Mouse (Mus musculus): ENCODE results near the gene Pip5k1b.

The Pip5k1b gene

DNA sequence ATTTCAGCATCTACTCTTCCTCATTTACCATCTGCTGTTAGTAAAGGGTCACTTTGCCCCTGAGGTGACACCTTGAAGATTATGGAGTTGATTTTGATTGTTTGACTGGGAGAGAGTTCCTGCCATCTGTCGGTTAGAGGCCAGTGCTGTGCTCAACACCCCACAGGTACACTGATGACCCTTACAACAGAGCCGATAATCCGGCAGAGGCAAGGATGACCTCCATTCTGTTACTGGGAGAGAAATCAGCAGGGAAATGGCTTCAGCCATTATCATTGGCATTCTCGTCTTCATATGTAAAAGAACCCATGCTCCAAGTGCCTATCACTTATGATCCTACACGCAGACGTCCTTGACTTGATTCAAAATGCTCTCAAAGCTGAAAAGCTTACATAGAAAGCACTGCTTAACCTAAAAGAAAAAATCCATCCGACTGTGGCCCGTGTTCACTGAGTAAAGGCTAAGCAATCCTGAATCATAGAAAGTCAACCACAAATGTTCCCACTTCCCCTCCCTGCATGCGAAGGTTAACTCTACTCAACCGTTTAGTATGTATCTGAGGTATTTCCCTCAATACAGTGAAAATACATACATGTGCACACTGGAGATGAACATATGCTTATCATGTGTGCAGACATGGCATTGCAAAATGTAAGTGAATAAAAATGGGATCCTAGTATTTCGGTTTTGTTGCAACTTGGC is 146.7 kb downstream of the Pip5k1b start:
- no peak for DNase-seq

DNA sequence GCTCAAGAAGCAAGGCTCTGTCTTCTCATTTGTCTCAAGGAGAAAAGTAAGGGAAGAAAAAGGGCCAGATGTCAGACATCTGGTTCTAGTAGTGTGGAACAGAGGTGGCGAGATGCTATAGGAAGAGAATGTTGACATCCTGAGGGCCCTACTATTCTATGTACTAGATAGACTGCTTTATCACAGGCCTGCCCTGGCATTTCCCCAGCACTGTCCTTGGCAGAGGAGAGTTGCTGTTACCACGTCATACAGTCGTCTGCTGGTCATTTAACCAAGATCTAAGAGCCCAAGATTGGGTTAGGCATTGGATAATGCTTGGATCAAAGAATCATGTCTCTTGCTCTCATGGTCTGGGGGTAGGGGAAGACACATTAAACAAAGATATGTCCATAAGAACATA is 151.0 kb downstream of the Pip5k1b start:
- no peak for DNase-seq

DNA sequence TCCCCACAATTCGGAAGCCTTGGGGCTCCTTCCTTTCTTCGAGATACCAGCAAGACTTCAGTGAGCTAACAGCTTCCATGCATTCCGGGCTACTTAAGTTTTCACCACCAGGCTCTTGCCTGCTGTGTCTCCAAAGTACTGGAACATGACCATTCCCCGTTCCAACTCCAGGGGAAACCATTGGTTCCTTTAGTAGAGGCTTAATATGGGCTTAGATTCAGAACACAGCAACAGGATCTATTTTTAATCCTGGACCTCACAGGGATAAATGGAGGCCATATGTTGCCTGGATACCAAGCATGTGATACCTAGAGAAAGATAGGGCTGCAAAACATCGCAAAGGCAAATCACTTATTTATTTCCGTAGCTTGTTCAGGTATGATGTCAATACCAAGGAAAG is 152.4 kb downstream of the Pip5k1b start:
- no peak for DNase-seq

DNA sequence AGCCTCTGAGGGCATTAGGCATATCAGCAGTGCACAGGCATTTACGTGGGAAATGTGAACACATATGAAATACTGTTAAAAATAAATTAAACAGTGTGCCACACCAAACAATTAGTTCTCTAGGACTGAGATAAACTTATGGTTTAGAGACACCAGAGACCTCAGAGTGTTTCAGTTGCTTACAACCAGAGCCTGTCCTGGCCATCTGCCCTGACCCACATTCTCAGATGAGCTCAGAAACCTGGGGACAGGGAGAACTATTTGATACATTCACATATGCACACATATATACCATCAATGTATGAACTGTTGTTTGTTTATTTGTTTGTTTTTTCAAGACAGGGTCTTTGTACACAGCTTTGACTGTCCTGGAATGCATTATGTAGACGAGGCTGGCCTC is 161.8 kb downstream of the Pip5k1b start:
- DNase-seq: no peak

DNA sequence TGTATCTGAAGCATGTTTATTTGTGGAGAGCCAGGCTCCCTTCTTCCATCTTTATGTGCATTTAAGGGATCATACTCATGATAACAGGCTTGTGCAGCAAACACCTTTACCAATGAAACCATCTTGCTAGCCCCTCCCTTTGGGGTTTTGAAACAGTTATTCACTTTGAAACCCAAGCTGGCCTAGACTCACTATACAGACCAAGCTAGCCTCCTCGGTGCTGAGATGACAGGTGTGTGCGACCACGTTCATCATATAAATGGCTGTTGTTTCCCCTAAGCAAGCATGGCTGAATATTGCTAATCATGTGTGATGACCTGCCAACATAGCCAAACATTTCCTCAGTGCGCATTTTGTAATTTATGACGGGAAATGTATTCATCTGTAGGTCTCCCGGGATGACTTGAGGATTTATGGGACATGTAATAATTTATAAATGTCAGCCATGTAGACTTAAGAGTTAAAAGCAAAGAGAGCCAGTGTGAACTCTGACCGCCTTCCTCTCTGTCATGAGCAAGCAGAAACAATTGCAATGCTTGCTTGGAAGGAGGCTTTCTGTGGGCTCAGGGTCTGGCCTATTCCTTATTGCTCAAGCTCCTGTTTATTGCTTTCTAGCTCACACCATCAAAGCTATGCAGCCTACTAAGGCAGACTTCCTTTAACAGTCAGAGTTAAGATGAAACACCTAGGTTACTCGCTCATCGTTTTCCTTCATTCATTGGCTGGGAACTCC is 164.0 kb downstream of the Pip5k1b start:
- DNase-seq: peak; percentile 16

DNA sequence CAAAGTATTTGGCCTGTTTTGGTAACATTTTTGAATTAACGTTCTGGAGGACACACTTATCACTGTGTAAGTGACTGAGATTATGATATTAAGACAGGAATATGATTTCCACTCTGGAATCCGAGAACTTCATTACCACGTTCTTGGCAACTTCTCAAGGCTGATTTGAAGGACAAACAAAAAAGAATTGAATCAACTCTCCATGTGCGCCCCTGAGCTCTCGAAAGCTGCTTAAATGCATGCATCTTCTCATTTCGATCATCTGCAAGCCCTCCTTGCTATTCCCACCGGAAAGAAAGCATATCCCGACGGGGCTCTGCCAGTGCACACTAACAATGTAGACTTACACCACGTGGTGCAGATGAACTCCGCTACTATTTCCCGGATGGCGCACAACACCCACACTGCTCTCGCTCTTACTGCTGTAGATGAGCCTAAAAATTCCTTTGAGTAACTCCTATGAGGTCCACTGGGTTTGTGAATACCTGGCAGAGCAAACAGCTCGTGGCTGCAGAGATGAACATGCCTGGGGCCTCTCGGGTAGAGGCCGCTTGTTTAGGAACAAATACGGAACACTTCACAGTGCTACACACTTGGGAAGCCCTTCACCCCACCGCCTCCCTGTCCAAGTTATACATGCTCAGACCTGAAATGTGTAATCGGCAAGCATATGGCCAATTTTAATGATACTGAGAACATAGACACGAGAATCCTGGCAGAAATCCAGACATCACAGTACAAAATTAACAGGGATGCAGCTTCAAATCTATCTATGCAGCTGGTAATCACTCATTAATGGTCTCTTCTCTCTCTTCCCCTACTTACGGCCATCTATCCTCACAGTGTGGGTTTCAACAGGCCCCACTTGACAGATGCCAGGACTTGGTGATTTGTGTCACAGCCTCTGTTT is 168.5 kb downstream of the Pip5k1b start:
- DNase-seq: no peak

DNA sequence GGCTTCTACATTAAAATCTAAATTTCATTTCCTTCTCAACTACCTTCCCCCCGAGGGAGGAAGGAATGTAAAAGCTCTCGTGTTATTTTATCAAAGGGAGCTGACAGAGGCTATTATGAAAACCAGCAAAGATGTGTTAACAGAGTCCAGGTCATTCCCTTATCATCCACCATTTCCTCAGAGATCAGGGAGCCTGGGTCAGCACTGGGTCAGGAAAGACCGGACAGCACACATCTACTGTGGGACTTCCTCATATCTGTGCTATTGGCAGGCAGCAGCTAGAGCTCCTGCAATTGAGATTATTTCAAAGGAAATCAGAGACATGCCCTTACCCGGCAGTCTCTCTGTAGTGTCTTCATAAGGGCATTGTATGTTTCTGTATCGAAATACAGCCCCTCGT is 177.2 kb downstream of the Pip5k1b start:
- DNase-seq: no peak

DNA sequence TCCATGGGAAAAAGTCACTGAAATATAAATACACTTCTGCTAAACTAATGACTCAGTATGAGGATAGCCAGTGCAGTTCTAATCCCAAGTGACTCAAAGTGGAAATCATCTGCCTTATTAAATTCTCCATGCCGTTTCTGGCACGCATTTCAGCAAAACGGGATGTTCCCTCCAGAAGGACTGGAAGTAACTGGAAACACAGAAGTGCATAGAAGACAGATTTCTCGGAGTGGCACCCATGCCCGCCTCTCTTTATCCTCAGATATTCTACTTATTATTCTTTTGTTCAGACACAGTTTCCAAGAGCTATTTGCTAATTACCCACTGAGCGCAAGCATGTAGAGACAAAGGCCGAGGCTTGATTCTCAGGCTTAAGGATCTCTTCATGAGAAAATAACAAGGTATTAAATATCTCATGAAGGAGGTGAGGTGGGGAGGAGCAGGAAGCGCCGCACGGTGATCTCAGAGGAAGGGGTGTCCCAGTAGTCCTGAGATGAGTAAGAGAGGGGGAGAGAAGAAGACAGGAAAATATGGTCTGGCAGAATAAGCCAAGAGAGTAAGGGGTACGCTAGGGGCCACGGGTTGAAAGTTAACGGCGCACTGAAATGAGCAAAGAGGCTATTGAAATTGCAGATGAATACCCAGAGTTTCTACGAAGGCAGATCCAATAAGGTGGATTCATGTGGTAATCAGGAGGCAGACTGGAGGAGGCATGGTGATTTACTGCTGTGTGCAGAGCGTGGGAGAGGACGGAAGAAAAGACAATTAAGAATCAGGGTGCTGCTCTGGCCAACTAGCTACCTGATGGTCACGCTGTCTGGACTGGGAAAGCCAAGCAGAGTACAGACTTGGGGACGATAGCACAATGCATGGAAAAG is 183.7 kb downstream of the Pip5k1b start:
- DNase-seq: no peak

DNA sequence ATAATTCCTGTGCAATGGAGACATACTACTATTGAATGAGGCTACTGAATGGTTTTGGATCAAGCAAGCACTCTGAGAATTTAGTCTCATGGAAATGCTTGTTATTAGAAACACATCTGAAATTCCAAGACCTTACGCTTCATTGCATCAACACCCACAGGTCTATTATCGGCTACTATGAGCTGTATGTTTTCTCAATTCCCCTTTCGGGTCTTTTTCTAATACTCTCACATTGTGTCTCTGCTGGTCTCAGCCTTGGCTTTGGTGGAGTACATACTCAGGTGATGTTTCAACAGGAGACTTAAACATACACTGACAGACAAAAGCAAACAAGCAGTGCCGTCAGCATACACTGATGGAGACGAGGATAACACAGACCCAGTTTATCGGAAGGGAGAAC is 187.3 kb downstream of the Pip5k1b start:
- no peak for DNase-seq

DNA sequence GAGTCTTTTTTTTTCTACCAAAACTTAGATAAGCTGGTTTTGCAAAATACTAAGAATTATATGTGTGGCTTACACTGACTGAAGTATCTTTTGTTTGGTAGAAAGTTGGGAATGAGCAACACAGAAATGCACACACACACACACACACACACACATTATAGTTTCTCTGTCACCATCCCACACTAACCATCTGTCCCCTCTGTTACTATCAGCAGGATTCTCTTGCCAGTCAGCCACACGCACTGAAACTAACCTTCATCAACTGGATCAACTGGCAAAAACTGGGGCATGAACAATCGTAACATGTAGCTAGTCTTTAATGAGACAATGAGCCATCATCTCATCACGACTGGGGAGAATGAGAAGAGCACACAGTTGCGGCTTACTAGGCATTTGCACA is 187.9 kb downstream of the Pip5k1b start:
- DNase-seq: no peak

DNA sequence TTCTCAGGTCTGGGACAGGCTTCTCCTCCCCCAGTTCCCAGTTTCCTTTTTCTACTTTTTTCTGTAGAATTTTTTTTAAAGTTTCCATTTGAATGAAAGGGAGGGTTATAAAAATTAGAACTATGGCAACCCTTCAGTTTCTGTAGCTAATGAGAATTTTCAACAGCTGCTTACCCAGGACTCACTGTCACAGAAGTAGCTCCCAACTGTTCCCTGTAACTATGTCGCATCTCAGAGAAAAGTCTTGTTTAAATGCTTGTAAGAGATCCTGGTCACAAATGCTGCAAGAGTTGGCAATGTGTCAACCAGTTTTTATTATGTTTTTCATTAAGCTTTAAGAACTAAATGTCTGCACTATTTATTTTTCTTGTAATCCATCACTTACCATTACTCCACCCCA is 188.9 kb downstream of the Pip5k1b start:
- DNase-seq: no peak

DNA sequence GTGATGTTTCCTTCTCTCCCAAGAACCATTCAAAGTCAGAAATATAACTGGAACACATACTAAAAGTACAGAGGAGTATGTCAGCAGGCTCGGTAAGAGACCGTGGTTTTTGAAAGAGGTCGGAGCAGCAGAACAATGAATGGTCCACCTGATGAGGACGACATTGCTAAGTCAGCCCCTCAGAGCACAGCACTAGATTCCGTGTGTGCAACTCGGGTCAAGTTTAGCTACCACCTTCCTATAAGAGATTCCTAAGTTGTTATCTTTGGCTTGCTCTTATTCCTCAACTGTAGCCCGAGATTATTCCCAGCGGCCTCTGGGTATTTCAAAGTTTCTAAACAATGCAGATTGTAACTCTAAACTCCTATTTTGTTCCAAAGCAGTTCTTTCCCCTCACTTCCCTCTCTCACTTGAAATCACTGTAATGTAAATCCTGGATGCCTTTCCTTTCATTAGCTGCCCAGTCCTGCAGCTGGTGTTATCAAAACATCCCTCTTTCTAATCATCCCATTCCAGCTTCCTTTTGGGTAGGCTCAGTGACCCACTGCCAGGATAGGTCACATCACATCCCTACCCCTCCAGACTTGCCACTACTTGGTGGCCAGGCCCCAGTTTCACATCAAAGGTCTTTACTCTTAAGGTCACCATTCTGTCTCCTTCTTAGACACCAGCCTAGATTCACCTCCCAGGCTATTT is 192.9 kb downstream of the Pip5k1b start:
- DNase-seq: no peak

DNA sequence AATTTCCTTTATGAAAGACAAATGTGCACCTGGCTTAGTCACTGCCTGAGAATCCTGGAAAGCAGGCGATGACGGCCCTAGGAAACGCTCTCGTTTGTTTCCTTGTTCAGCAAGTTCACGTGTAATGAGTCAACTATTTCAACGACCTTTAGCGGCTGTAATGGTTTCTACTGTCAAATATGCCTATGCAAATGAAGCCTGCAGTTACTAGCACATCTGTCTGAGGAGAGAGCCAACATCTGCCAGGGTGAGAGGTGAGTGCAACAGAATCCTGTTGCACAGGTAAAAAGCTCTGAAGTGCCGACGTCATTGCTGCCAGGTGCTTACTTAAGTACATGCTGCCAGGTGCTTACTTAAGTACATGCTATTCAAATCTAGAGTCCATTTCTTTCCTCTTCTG is 196.4 kb downstream of the Pip5k1b start:
- no peak for DNase-seq

DNA sequence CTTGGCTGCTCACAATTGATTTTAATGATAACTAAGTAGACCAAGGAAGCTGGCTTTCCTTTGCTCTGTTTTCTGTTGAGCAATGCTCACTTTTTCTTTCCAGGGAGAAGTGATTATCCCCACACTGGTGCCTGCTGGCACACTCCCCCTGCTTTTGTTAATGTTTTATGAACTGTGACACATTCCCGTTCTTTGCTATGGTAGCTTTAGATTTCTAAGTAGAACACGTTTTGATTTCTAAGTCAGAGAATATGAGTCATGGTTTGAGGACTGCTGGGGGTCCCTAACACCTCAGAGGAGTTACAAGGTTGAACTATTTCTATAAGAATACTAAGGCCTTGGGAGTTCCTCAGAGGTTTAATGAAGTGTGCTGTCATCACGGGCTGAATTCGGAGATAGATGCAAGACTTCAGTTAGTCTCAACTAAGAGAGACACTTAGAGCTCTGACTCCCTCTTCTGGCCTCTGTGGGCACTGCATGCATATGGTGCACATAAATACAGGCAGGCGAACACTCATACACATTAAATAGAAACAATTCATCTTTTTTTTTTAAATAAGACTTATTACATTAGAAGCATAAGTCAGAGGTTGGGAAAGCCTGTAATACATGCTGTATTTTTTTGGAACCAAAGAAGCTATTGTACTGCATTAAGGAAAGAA is 203.2 kb downstream of the Pip5k1b start:
- no peak for DNase-seq

DNA sequence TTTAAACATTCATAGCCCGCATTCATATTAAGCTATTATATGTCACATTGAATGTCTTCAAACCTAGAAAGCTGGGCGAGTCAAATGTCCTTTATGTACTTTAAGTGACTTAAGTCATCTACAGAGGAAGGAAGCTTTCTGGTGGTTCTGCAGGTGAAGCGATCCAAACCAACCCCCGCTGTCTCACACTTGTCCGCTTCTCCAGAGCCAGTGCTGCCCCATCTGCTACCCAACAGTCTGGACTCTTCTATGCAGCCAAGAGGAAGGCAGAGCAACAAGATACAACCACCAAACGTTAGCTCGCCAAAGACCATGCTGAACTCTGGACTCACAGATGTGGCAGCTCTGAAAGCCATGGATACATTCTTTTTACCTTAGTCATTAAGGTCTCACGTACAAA is 211.2 kb downstream of the Pip5k1b start:
- DNase-seq: no peak

DNA sequence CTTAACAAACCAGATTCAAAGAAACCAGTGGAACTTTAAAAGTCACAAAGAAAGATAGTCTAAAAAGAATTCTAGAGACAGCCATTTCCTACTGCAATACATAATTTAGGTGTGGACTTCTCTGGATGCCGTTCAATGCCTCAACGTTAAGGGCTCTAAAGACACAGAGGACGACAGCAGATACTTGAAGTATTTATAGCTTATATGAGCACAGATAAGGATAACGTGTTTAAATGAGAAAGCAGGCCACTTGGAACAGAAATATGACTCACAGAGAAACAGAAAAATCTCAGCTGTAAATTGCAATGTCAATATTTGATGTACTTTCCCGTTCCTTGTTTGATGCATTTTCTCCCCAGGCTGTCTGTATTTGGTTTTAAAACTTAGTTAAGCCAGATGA is 212.9 kb downstream of the Pip5k1b start:
- no peak for DNase-seq

DNA sequence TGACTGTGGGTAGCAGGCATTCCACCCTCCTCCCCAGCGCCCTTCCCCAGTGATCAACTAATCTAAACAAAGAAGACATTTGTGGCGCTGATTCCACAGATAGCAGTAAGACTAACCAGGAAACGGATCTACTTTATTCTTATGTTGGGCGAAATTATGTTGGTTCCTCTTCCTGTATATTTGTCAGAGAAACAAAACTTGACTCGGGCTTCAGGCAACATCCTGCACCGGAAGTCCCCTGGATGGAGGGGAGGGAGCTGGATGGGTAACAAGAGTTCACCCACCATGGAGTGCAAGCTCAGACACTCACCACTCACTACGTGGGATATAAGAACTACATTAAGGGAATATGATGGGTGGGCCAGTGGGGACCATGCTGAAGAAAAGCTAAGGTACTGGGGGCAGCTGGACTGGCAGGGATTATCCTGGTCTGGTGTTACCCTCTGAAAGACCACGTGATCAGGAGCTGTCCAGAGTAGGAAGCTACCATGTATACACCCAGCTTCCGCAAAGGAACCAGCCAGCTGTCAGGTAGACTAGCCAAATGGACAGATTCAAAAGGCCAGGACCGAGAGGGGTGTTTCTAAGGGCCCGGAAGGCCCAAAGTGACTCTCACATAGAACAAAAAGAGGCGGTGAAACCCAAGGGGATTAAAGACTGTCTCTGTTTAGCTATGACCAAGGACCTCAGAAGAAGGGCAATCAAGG is 219.1 kb downstream of the Pip5k1b start:
- no peak for DNase-seq

DNA sequence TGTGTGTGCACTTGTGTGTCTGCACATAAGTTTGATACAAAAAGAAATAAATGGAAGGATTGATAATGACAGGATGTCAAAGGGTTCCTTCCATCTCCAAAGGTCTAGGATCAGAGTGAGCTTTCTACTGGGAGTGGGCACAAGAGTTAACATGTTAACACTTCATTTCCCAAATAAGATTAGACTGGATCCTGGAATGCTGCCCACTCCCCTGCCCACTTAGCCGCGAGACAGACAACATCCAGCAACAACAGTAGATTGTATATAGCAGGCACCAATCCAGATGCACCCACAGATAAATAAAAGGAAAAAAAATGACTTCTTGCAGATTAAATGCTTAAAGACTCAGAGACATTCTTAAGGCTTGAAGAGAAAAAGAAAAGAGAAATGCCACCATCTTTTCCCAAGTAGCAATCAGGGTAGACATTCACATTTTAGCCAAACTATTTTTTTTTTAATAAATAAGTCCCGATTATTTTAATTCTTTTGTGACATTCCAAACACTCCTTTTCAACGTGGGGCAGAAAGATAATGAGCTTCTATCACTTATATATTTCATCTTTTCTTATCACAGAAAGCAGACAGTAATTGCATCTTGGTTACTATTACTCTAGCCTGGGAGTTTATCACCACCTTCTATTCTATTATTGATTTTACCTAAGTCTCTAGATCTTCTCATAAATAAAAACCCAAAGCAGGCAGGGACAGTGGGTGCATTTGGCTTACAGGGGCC is 219.9 kb downstream of the Pip5k1b start:
- no peak for DNase-seq

DNA sequence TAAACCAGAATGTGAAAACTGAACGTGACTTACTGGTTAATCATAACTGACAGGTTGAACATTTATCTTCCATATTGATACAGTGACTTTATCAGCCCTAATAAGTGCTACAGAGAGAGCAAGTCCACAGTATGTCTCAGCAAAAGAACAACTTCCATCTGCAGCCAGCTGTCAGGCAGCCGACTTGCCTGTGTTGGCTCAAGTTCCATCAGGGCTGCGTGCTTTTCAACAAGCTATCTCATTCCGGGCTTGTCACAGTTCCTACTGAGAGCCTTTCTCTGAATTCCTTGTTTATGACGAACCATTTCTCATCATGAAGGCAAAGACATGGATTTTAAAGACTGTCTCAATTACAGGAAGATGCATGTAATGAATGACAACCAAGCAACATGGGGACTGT is 222.7 kb downstream of the Pip5k1b start:
- peak; percentile 74 for DNase-seq

DNA sequence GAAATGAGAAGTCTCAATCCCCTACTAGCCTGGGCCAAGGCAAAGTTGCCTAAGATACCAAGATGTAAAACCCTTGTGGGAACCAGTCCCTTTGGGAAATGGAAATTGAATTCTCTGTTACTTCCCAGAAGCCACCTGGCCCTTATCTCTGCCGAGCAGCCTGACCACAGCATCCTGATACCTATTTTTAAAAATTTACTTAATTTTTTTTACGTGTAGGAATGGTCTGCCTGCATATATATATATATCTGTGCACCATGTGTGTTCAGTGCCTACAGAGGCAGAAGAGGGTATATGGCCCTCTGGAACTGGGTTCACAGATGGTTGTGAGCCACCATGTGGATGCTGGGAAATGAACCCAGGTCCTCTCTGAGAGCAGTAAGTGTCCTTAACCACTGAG is 224.4 kb downstream of the Pip5k1b start:
- no peak for DNase-seq
